Mouse (Mus musculus) hindbrain, postnatal 0 days (tissue): Measurements from ENCODE around the gene Cdca5. TPM values are rescaled to one million over a fixed set of nuclear protein-coding genes. Genes with fewer than 3 reads are reported as not detected.
A peak's percentile ranks its signal among the peaks of the same experiment; 100 is the strongest.

Experiments used
- ATAC-seq: fragments of 200-750 bp; cut with Nextera tagmentation; 2 replicates; pipeline ENCODE4 v1.8.0; 2017; ENCODE audit warnings: mild to moderate bottlenecking, moderate TSS enrichment, moderate library complexity
- DNase-seq: peaks from one replicate; pipeline ENCODE4 v3.0.0-alpha.2; 2015; ENCODE audit warnings: low spot score
- H3K27ac ChIP-seq: fragments of 300-500 bp; sonication (generic); 2 replicates; pipeline ENCODE4 v1.5.1; 2014; ENCODE audit warnings: mild to moderate bottlenecking
- H3K27me3 ChIP-seq: fragments of 300-500 bp; sonication (generic); 2 replicates; pipeline ENCODE4 v1.6.1; 2014; ENCODE audit warnings: low read length, mixed read lengths; ENCODE audit not compliant: insufficient read depth
- H3K36me3 ChIP-seq: fragments of 300-500 bp; sonication (generic); 2 replicates; pipeline ENCODE4 v1.6.1; 2014; ENCODE audit warnings: low read length, mixed read lengths; ENCODE audit not compliant: insufficient read depth
- H3K4me1 ChIP-seq: fragments of 300-500 bp; sonication (generic); 2 replicates; pipeline ENCODE4 v1.6.1; 2014; ENCODE audit warnings: antibody characterized with exemption, low read length, mixed read lengths; ENCODE audit not compliant: insufficient read depth
- H3K4me2 ChIP-seq: fragments of 300-500 bp; sonication (generic); 2 replicates; pipeline ENCODE4 v1.6.1; 2014; ENCODE audit warnings: low read depth, mild to moderate bottlenecking, low read length, moderate library complexity, mixed read lengths
- H3K4me3 ChIP-seq: fragments of 300-500 bp; sonication (generic); 2 replicates; pipeline ENCODE4 v1.5.1; 2014; ENCODE audit warnings: low read length
- H3K9ac ChIP-seq: fragments of 300-500 bp; sonication (generic); replicated peaks from 2 replicates; pipeline ENCODE4 v1.6.1; 2014; ENCODE audit warnings: mild to moderate bottlenecking, low read length, moderate library complexity, mixed read lengths
- H3K9me3 ChIP-seq: fragments of 300-500 bp; sonication (generic); 2 replicates; pipeline ENCODE4 v1.6.1; 2016; ENCODE audit warnings: low read length, mixed read lengths
- CTCF ChIP-seq: IDR thresholded peaks from 2 replicates; pipeline ENCODE4 v1.5.1; 2016; ENCODE audit warnings: antibody characterized with exemption, control low read depth, low read depth
- WGBS: fragments of 180-500 bp; shearing (Covaris S2); extraction: QIAGEN DNeasy Blood & Tissue Kit; methylation state at CpG from one replicate; pipeline ENCODE4 v1.1.7; 2014; 5-methylcytosine and 5-hydroxymethylcytosine counted together
- polyA plus RNA-seq: library from polyadenylated mRNA; unstranded; fragments of >200 nt; fragmentation: Nextera tagmentation; extraction: Ambion mirVana; gene quantifications from 2 replicates; pipeline ENCODE4 v1.2.1, GENCODE M21; 2015
- total RNA-seq: library from RNA; depleted of rRNA; stranded (reverse); fragments of >200 nt; gene quantifications from 2 replicates; pipeline ENCODE4 v1.2.3, GENCODE M21; 2014

Gene Cdca5
- total and polyA plus RNA-seq, 2 experiments from 2014 or later: 6.1 to 6.3 TPM

DNA sequence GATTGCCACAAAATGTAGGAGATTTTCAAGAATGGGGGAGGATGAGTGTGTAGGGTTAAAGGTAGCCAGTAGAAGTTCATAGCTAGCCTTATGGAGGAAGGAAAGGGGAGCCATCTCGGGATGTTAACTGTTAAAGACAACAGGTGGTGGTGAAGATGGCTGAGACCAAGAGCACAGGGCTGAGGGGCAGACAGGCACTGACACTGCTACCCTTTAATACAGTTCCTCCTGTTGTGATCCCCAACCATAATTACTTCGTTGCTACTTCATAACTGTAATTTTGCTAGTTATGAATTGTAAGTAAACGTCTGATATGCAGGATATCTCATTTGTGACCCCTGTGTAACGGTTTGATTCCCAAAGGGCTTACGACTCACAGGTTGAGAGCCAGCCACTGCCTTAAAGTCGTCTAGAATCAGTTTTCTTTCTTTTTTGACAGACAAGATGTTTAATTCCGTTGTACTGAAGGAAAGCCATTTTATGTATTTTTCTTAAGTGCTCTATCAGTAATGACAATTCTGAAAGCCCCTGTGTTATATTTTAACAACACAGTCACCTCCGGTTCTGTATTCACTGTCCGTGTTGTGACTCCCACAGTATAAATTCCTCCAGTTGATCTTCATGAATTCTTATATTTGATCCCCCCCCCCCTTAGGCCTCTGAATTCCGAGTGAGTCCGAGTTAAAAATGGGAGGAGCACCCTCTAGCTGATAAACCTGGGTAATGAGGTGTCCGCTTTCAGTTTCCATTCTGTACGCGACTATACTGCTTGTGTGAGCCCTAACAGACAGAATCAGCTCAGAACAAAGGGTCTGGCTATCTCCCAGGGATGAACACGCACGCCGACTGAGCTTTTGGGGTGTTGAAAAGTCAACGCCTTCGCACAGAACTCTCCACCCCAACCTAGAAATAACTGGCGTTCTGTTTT is 39.2 kb upstream of the Cdca5 start:
- Histone ChIP-seq H3K9ac (peak overlapping the region; percentile 74), H3K4me1 (peaks cover 13% of the 10 kb centered on the region), H3K27me3 (no peaks in the 10 kb centered on the region), H3K4me3 (peak overlapping the region; percentile 87), H3K36me3 (peaks cover 22% of the 10 kb centered on the region), H3K27ac (peak overlapping the region; percentile 99), H3K9me3 (no peaks in the 10 kb centered on the region), H3K4me2 (peak overlapping the region; percentile 97)
- 14% methylated on average over 20 of the region's 20 CpGs for WGBS
- ATAC-seq (peak; percentile 30), DNase-seq (no peak)
- peak; percentile 33 for TF ChIP-seq CTCF

DNA sequence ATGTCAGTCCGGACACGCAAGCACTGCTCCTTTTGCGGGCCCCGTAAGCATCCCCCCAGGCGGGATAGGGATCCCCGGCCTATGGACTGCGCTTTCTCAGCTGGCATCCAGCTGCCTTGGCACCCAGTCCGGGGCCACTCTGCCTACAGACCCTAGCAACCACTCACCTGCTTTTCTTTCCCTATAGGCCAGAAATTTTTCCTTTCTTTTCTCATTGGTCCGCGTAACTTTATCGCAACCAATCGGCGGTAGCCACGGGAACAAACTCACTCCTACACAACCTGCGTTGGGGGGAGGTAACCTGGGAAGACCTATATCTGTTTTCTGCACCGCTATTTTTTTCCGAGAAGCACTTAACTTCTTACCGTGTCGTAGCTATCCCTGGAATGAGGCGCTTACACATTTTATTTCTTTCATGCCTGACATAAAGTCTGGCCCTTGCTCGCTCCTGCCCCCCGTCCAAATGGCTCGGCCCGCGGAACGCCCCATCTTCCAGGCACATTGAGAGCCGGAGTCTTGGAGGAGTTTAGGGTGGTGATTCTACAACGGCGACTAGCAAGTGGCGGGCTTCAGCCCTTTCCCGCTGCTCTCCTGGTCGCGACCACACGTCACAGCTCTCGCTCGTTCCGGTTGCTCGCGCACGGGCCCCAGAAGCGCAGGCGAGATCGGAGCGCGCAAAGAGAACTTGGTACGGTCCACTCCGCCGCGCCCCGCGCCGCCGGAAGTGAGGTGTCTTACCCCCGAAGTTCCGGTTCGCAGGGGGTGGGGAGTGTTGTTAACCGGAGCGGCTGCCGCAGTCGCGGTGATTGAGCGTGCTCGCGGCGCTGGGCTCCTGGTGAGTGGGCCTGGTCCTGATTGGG is 38.3 kb upstream of the Cdca5 start, which contains the start of gene Syvn1:
Syvn1 (plus strand) TSS at position 283 of the 860 bp plus-strand sequence.
- peak; percentile 16; the same call in 1 of the 2 replicates for TF ChIP-seq CTCF
- Histone ChIP-seq H3K27ac (peak within 1 kb of the TSS; percentile 99), H3K36me3 (peaks cover 31% of the 10 kb centered on the region), H3K9me3 (no peaks in the 10 kb centered on the region), H3K9ac (peak within 1 kb of the TSS; percentile 74), H3K4me3 (peak within 1 kb of the TSS; percentile 87), H3K4me2 (peak within 1 kb of the TSS; percentile 97), H3K4me1 (peaks cover 13% of the 10 kb centered on the region), H3K27me3 (no peaks in the 10 kb centered on the region)
- peak; percentile 96 for DNase-seq
- WGBS: under 1% methylated on average over 65 of the region's 65 CpGs
- peak; percentile 92 for ATAC-seq

DNA sequence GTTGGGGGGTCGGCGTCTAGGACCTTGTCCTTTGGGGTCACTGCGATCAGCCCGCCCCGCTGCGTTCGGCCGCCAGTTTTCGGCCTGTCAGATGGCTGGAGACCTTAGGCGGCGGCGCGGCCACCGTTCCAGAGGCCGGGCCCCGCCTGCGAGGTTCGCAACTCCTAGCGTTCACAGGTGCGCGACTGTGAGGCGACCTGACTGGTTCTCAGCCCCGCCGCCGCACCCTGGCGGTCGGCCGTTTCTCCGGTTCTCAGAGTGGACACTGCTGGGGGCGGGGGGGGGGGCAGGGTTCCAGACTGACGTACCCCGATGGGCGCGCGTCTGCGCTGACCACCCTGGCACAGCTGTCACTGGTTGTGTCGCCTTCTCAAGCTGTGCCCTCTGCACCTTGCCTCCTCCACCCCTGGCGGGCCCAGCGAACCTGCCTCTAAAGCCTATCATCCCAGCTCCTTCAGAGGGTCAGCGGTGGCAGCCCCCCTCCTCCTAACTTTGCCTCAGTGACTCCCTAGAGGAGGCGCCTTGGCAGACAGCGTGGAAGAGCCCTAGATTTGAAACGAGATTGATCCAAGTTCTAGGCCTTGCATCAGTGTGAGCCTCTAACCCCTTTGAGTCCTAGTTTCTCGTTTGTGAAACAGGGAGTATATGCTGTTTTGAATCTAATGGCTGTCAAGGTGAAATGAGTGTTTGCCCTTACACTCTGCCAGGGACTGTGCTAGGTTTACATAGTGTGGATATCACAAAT is 37.5 kb upstream of the Cdca5 start:
- ATAC-seq (peak; percentile 15; the same call in 1 of the 2 replicates), DNase-seq (no peak)
- H3K4me1 ChIP-seq: peaks cover 13% of the 10 kb centered on the region
- no peaks in the 10 kb centered on the region for H3K9me3 ChIP-seq
- H3K4me2 ChIP-seq: peak overlapping the region; percentile 97
- H3K27me3 ChIP-seq: no peaks in the 10 kb centered on the region
- WGBS: 2% methylated on average over 43 of the region's 44 CpGs
- peak overlapping the region; percentile 87 for H3K4me3 ChIP-seq
- H3K27ac ChIP-seq: peak overlapping the region; percentile 99
- H3K9ac ChIP-seq: peak overlapping the region; percentile 74
- peaks cover 39% of the 10 kb centered on the region for H3K36me3 ChIP-seq
- peak; percentile 26; the same call in 1 of the 2 replicates for TF ChIP-seq CTCF

DNA sequence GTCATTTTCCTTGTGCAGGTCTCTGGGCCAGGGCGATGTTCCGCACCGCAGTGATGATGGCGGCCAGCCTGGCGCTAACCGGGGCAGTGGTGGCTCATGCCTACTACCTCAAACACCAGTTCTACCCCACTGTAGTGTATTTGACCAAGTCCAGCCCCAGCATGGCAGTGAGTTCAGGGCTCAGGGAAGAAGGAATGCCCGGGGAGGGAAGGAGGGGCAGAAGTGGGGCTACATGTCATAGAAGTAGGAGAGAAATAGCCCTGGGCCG is 37.0 kb upstream of the Cdca5 start:
- no peak for TF ChIP-seq CTCF
- Histone ChIP-seq H3K27ac (peak overlapping the region; percentile 99), H3K36me3 (peaks cover 43% of the 10 kb centered on the region), H3K4me3 (peak overlapping the region; percentile 87), H3K27me3 (no peaks in the 10 kb centered on the region), H3K9ac (peak overlapping the region; percentile 74), H3K4me1 (peaks cover 13% of the 10 kb centered on the region), H3K9me3 (no peaks in the 10 kb centered on the region), H3K4me2 (peak overlapping the region; percentile 97)
- WGBS: 91% methylated on average over 8 of the region's 8 CpGs
- DNase-seq: no peak
- no peak for ATAC-seq

DNA sequence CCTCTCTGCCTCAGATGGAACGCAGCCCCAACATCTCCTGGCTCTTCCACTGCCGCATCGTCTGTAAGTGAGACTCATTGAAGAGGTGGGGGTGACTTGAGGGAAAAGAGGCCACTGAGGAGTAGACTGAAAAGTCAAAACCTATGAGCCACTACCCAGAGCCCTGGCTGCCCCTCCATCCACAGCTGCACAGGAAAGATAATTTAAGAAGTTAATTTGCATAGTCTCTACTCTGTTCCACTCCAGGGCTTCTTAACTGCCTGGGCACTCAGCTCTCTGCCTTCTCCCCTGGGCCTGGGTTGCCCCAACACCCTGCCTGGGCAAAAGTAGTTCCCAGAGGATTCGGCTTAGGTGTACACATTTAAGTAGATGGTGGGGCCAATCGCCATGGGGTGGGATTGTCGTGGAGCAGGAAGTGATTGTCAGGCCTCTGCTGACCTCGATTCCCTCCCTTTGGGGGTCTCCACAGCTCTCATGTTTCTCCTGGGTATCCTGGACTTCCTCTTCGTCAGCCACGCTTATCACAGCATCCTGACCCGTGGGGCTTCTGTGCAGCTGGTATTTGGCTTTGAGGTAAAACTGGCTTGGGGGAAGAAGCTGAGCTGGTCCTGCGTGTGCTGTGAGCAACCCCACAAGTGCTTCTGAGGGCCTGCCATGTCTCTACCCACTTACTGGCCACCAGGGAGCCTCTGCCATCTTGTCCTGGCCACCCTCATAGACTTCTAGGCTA is 35.9 kb upstream of the Cdca5 start:
- peaks cover 13% of the 10 kb centered on the region for H3K4me1 ChIP-seq
- DNase-seq: no peak

More for the DNA sequence above, 35.9 kb upstream of the Cdca5 start:
- ATAC-seq: no peak
- no peaks in the 10 kb centered on the region for H3K27me3 ChIP-seq
- H3K36me3 ChIP-seq: peaks cover 53% of the 10 kb centered on the region
- 89% methylated on average over 11 of the region's 11 CpGs for WGBS
- no peaks in the 10 kb centered on the region for H3K9me3 ChIP-seq
- H3K4me3 ChIP-seq: no peak overlapping the region
- TF ChIP-seq CTCF: no peak
- H3K4me2 ChIP-seq: no peak overlapping the region
- H3K27ac ChIP-seq: no peak overlapping the region
- H3K9ac ChIP-seq: no peak overlapping the region
